Mouse (Mus musculus) heart, embryonic 14.5 days (tissue): ENCODE data around the gene Tbrg4. TPM values are rescaled to one million over a fixed set of nuclear protein-coding genes. Genes with fewer than 3 reads are reported as not detected.

Source experiments
- ATAC-seq: fragments of 200-750 bp; cut with Nextera tagmentation; 2 replicates; pipeline ENCODE4 v1.8.0; 2017; ENCODE audit warnings: low read depth, moderate TSS enrichment; ENCODE audit not compliant: insufficient number of reproducible peaks, insufficient read depth, low FRiP score
- H3K27ac ChIP-seq, 2 experiments: fragments of 200-500 bp in 1 of 2; fragments of 300-500 bp in 1 of 2; sonication (generic) in 1 of 2; replicated peaks in 1 of 2; 2 replicates each; pipeline ENCODE4 v1.5.1; 2012 to 2014; ENCODE audit warnings: low read depth in 2 of 2, low read length in 2 of 2, control low read depth in 1 of 2, mild to moderate bottlenecking in 1 of 2, mixed read lengths in 1 of 2; ENCODE audit not compliant: control insufficient read depth in 1 of 2, insufficient read depth in 1 of 2
- H3K27me3 ChIP-seq: fragments of 300-500 bp; sonication (generic); 2 replicates; pipeline ENCODE4 v1.6.1; 2014; ENCODE audit warnings: mild to moderate bottlenecking, low read length, control low read depth; ENCODE audit not compliant: control insufficient read depth, insufficient read depth
- H3K36me3 ChIP-seq: fragments of 300-500 bp; sonication (generic); 2 replicates; pipeline ENCODE4 v1.6.1; 2014; ENCODE audit warnings: mild to moderate bottlenecking, control low read depth, low read length, mixed read lengths; ENCODE audit not compliant: control insufficient read depth, insufficient read depth
- H3K4me1 ChIP-seq, 2 experiments: fragments of 200-500 bp in 1 of 2; fragments of 300-500 bp in 1 of 2; sonication (generic) in 1 of 2; 2 replicates each; pipeline ENCODE4 v1.6.1; 2012 to 2014; ENCODE audit warnings: low read length in 2 of 2, control low read depth in 1 of 2, mixed read lengths in 1 of 2; ENCODE audit not compliant: control insufficient read depth in 2 of 2, insufficient read depth in 2 of 2
- H3K4me2 ChIP-seq: fragments of 300-500 bp; sonication (generic); 2 replicates; pipeline ENCODE4 v1.6.1; 2014; ENCODE audit warnings: mild to moderate bottlenecking, low read length
- H3K4me3 ChIP-seq, 2 experiments: fragments of 200-500 bp in 1 of 2; fragments of 300-500 bp in 1 of 2; sonication (generic) in 1 of 2; 2 replicates each; pipeline ENCODE4 v1.5.1; 2012 to 2014; ENCODE audit warnings: low read length in 2 of 2, mild to moderate bottlenecking in 2 of 2, control low read depth in 1 of 2, low read depth in 1 of 2, moderate library complexity in 1 of 2; ENCODE audit not compliant: control insufficient read depth in 1 of 2, insufficient read depth in 1 of 2
- H3K9ac ChIP-seq: fragments of 300-500 bp; sonication (generic); 2 replicates; pipeline ENCODE4 v1.6.1; 2014; ENCODE audit warnings: mild to moderate bottlenecking, low read length
- H3K9me3 ChIP-seq: fragments of 300-500 bp; sonication (generic); 2 replicates; pipeline ENCODE4 v1.6.1; 2016; ENCODE audit warnings: low read length, control low read depth; ENCODE audit not compliant: control insufficient read depth
- WGBS: fragments of 180-500 bp; shearing (Covaris S2); extraction: QIAGEN DNeasy Blood & Tissue Kit; methylation state at CpG from one replicate; pipeline ENCODE4 v1.1.7; 2014; 5-methylcytosine and 5-hydroxymethylcytosine counted together
- polyA plus RNA-seq: library from polyadenylated mRNA; unstranded; fragments of >200 nt; fragmentation: Nextera tagmentation; extraction: Ambion mirVana; gene quantifications from 2 replicates; pipeline ENCODE4 v1.2.1, GENCODE M21; 2014

The Tbrg4 gene
- polyA plus RNA-seq, 1 experiment from 2014 or later, result 34.8 TPM

GRCm38 (mm10) chr11:6623704-6624103 is 2.2 kb downstream of the Tbrg4 start:
- Histone ChIP-seq H3K27ac (no peak overlapping the region), H3K4me2 (peak overlapping the region; percentile 89), H3K4me3 (no peak overlapping the region), H3K27me3 (no peaks in the 10 kb centered on the region), H3K9ac (no peak overlapping the region), H3K4me1 (peaks cover 14 to 26% of the 10 kb centered on the region in 2 experiments), H3K9me3 (no peaks in the 10 kb centered on the region), H3K36me3 (peaks cover 63% of the 10 kb centered on the region)
- whole genome bisulfite sequencing, result 87% methylated on average over 10 of the region's 10 CpGs
- no peak for ATAC-seq

GRCm38 (mm10) chr11:6615250-6616205 is 10.3 kb downstream of the Tbrg4 start:
- H3K4me3 ChIP-seq, result no peak overlapping the region
- H3K27me3 ChIP-seq, result no peaks in the 10 kb centered on the region
- H3K4me2 ChIP-seq, result no peak overlapping the region
- H3K27ac ChIP-seq, result no peak overlapping the region
- no peaks in the 10 kb centered on the region for H3K9me3 ChIP-seq
- no peak overlapping the region for H3K9ac ChIP-seq
- peaks cover 98% of the 10 kb centered on the region for H3K36me3 ChIP-seq
- H3K4me1 ChIP-seq, result no peaks in the 10 kb centered on the region
- WGBS, result 86% methylated on average over 12 of the region's 12 CpGs
- no peak for ATAC-seq

GRCm38 (mm10) chr11:6605491-6606399 is 20.1 kb downstream of the Tbrg4 start, which contains the start of gene Nacad:
Nacad (minus strand) TSS chr11:6606053.
- peak within 1 kb of the TSS; percentile 37 to 39 for H3K4me3 ChIP-seq
- peak within 1 kb of the TSS; percentile 69 for H3K4me2 ChIP-seq
- peaks cover 2% of the 10 kb centered on the region for H3K36me3 ChIP-seq
- WGBS, result 7% methylated on average over 31 of the region's 41 CpGs
- H3K9ac ChIP-seq, result peak within 1 kb of the TSS; percentile 49
- peaks cover 51% of the 10 kb centered on the region for H3K27me3 ChIP-seq
- no peak within 1 kb of the TSS for H3K27ac ChIP-seq
- H3K4me1 ChIP-seq, result peaks cover 18 to 24% of the 10 kb centered on the region in 2 experiments; a peak in 3 of 4 replicates
- ATAC-seq, result no peak
- no peaks in the 10 kb centered on the region for H3K9me3 ChIP-seq

- peak overlapping the region; percentile 37 to 39 for H3K4me3 ChIP-seq
- H3K27me3 ChIP-seq, result peaks cover 58% of the 10 kb centered on the region
- H3K36me3 ChIP-seq, result no peaks in the 10 kb centered on the region
- H3K4me1 ChIP-seq, result peaks cover 18 to 26% of the 10 kb centered on the region in 2 experiments; a peak in 3 of 4 replicates
- no peaks in the 10 kb centered on the region for H3K9me3 ChIP-seq
- H3K27ac ChIP-seq, result no peak overlapping the region
- H3K9ac ChIP-seq, result peak overlapping the region; percentile 49
- no peak for ATAC-seq
- peak overlapping the region; percentile 69 for H3K4me2 ChIP-seq
- 18% methylated on average over 13 of the region's 13 CpGs for WGBS
Observed at GRCm38 (mm10) chr11:6605021-6605481, 20.8 kb downstream of the Tbrg4 start.

- ATAC-seq, result no peak
- H3K27ac ChIP-seq, result no peak overlapping the region
- no peak overlapping the region; the same call in 1 of the 2 replicates for H3K9ac ChIP-seq
- H3K4me3 ChIP-seq, result no peak overlapping the region
- peaks cover 18 to 31% of the 10 kb centered on the region in 2 experiments; a peak in 3 of 4 replicates for H3K4me1 ChIP-seq
- H3K9me3 ChIP-seq, result no peaks in the 10 kb centered on the region
- no peaks in the 10 kb centered on the region for H3K36me3 ChIP-seq
- H3K4me2 ChIP-seq, result peak overlapping the region; percentile 69
- H3K27me3 ChIP-seq, result peaks cover 63% of the 10 kb centered on the region
Observed at GRCm38 (mm10) chr11:6604604-6604936, 21.3 kb downstream of the Tbrg4 start.

- peak overlapping the region; percentile 39; the same call in 1 of the 2 replicates for H3K9ac ChIP-seq
- ATAC-seq, result peak; percentile 75
Observed at GRCm38 (mm10) chr11:6603887-6604603, 21.8 kb downstream of the Tbrg4 start.

More at GRCm38 (mm10) chr11:6603887-6604603, 21.8 kb downstream of the Tbrg4 start:
- H3K4me3 ChIP-seq, result 0 out of 4 replicates have a peak overlapping the region, but pooled peaks of 1 of the 2 experiments have one; percentile 12
- H3K4me1 ChIP-seq, result peaks cover 23 to 36% of the 10 kb centered on the region in 2 experiments
- H3K4me2 ChIP-seq, result peak overlapping the region; percentile 69
- no peaks in the 10 kb centered on the region for H3K9me3 ChIP-seq
- 13% methylated on average over 12 of the region's 12 CpGs for WGBS
- no peaks in the 10 kb centered on the region for H3K36me3 ChIP-seq
- H3K27me3 ChIP-seq, result peaks cover 65% of the 10 kb centered on the region
- peak overlapping the region in 1 of 2 experiments; percentile 55; a peak in 2 of 4 replicates for H3K27ac ChIP-seq
